Mouse (Mus musculus): ENCODE data around the gene E330021D16Rik. TPM values are rescaled to one million over a fixed set of nuclear protein-coding genes. Genes with fewer than 3 reads are reported as not detected.

Gene E330021D16Rik
- polyA plus RNA-seq, 1 experiment from 2014 or later, result not detected

GRCm38 (mm10) chr6:136418889-136419835, 3.8 kb upstream of the E330021D16Rik start:
- 80% methylated on average over 17 of the region's 17 CpGs for WGBS

GRCm38 (mm10) chr6:136418333-136418848, 3.0 kb upstream of the E330021D16Rik start:
- Histone ChIP-seq H3K4me3 (no peak overlapping the region), H3K27me3 (no peaks in the 10 kb centered on the region), H3K4me2 (replicated peaks) (no peak overlapping the region), H3K4me1 (no peaks in the 10 kb centered on the region), H3K9ac (no peak overlapping the region), H3K36me3 (no peaks in the 10 kb centered on the region), H3K27ac (no peak overlapping the region), H3K9me3 (no peaks in the 10 kb centered on the region)
- WGBS, result 68% methylated on average over 8 of the region's 8 CpGs
- no peak for ATAC-seq (ENCODE audit: insufficient number of reproducible peaks, insufficient read depth, low FRiP score, low TSS enrichment)

More at GRCm38 (mm10) chr6:136418889-136419835, 3.8 kb upstream of the E330021D16Rik start:
- Histone ChIP-seq H3K36me3 (no peaks in the 10 kb centered on the region), H3K27ac (no peak overlapping the region), H3K27me3 (no peaks in the 10 kb centered on the region), H3K9me3 (no peaks in the 10 kb centered on the region), H3K4me2 (replicated peaks) (no peak overlapping the region), H3K4me1 (no peaks in the 10 kb centered on the region), H3K4me3 (no peak overlapping the region), H3K9ac (no peak overlapping the region)
- no peak for ATAC-seq (ENCODE audit: insufficient number of reproducible peaks, insufficient read depth, low FRiP score, low TSS enrichment)

GRCm38 (mm10) chr6:136417864-136418263, 2.5 kb upstream of the E330021D16Rik start:
- ATAC-seq (ENCODE audit: insufficient number of reproducible peaks, insufficient read depth, low FRiP score, low TSS enrichment), result no peak
- Histone ChIP-seq H3K4me2 (replicated peaks) (no peak overlapping the region), H3K36me3 (no peaks in the 10 kb centered on the region), H3K27ac (no peak overlapping the region), H3K9me3 (no peaks in the 10 kb centered on the region), H3K27me3 (no peaks in the 10 kb centered on the region), H3K4me1 (no peaks in the 10 kb centered on the region), H3K9ac (no peak overlapping the region), H3K4me3 (no peak overlapping the region)
- 72% methylated on average over 5 of the region's 5 CpGs for WGBS

- no peaks in the 10 kb centered on the region for H3K27me3 ChIP-seq
- H3K36me3 ChIP-seq, result no peaks in the 10 kb centered on the region
- no peak overlapping the region for H3K9ac ChIP-seq
- H3K9me3 ChIP-seq, result no peaks in the 10 kb centered on the region
- H3K4me1 ChIP-seq, result no peaks in the 10 kb centered on the region
- 84% methylated on average over 5 of the region's 5 CpGs for WGBS
- H3K27ac ChIP-seq, result no peak overlapping the region
- no peak for ATAC-seq (ENCODE audit: insufficient number of reproducible peaks, insufficient read depth, low FRiP score, low TSS enrichment)
- H3K4me3 ChIP-seq, result no peak overlapping the region
- no peak overlapping the region for H3K4me2 ChIP-seq (replicated peaks)
Observed at GRCm38 (mm10) chr6:136413856-136414362, 1.5 kb downstream of the E330021D16Rik start.

- Histone ChIP-seq H3K9ac (no peak overlapping the region), H3K36me3 (no peaks in the 10 kb centered on the region), H3K9me3 (no peaks in the 10 kb centered on the region), H3K4me1 (no peaks in the 10 kb centered on the region), H3K4me3 (no peak overlapping the region), H3K27me3 (no peaks in the 10 kb centered on the region), H3K27ac (no peak overlapping the region), H3K4me2 (replicated peaks) (no peak overlapping the region)
- WGBS, result 62% methylated on average over 2 of the region's 2 CpGs
- ATAC-seq (ENCODE audit: insufficient number of reproducible peaks, insufficient read depth, low FRiP score, low TSS enrichment), result no peak
Observed at GRCm38 (mm10) chr6:136407608-136408192, 7.7 kb downstream of the E330021D16Rik start.

GRCm38 (mm10) chr6:136396860-136397259, 18.5 kb downstream of the E330021D16Rik start:
- no peak overlapping the region for H3K9ac ChIP-seq
- ATAC-seq (ENCODE audit: insufficient number of reproducible peaks, insufficient read depth, low FRiP score, low TSS enrichment), result no peak
- no peak overlapping the region for H3K4me3 ChIP-seq
- no peaks in the 10 kb centered on the region for H3K4me1 ChIP-seq
- H3K9me3 ChIP-seq, result peaks cover 3% of the 10 kb centered on the region; the same call in 1 of the 2 replicates
- no peaks in the 10 kb centered on the region for H3K27me3 ChIP-seq
- 92% methylated on average over 9 of the region's 9 CpGs for WGBS
- no peaks in the 10 kb centered on the region for H3K36me3 ChIP-seq
- H3K4me2 ChIP-seq (replicated peaks), result no peak overlapping the region
- no peak overlapping the region for H3K27ac ChIP-seq

GRCm38 (mm10) chr6:136390262-136390661, 25.1 kb downstream of the E330021D16Rik start:
- Histone ChIP-seq H3K9ac (no peak overlapping the region), H3K36me3 (no peaks in the 10 kb centered on the region), H3K4me3 (no peak overlapping the region), H3K4me2 (replicated peaks) (no peak overlapping the region), H3K27me3 (no peaks in the 10 kb centered on the region), H3K9me3 (peaks cover 3% of the 10 kb centered on the region; the same call in 1 of the 2 replicates), H3K4me1 (no peaks in the 10 kb centered on the region), H3K27ac (no peak overlapping the region)
- ATAC-seq (ENCODE audit: insufficient number of reproducible peaks, insufficient read depth, low FRiP score, low TSS enrichment), result no peak
- WGBS, result 67% methylated on average over 9 of the region's 9 CpGs

GRCm38 (mm10) chr6:136385287-136385686, 30.1 kb downstream of the E330021D16Rik start:
- Histone ChIP-seq H3K9ac (no peak overlapping the region), H3K4me2 (replicated peaks) (no peak overlapping the region), H3K36me3 (no peaks in the 10 kb centered on the region), H3K27me3 (no peaks in the 10 kb centered on the region), H3K9me3 (no peaks in the 10 kb centered on the region), H3K4me1 (no peaks in the 10 kb centered on the region), H3K27ac (no peak overlapping the region), H3K4me3 (no peak overlapping the region)
- ATAC-seq (ENCODE audit: insufficient number of reproducible peaks, insufficient read depth, low FRiP score, low TSS enrichment), result no peak
- 68% methylated on average over 7 of the region's 7 CpGs for WGBS

GRCm38 (mm10) chr6:136383218-136383617, 32.2 kb downstream of the E330021D16Rik start:
- Histone ChIP-seq H3K9ac (no peak overlapping the region), H3K4me2 (replicated peaks) (no peak overlapping the region), H3K27me3 (no peaks in the 10 kb centered on the region), H3K36me3 (no peaks in the 10 kb centered on the region), H3K4me1 (no peaks in the 10 kb centered on the region), H3K27ac (no peak overlapping the region), H3K9me3 (no peaks in the 10 kb centered on the region), H3K4me3 (no peak overlapping the region)
- 78% methylated on average over 3 of the region's 3 CpGs for WGBS
- no peak for ATAC-seq (ENCODE audit: insufficient number of reproducible peaks, insufficient read depth, low FRiP score, low TSS enrichment)

- Histone ChIP-seq H3K4me1 (no peaks in the 10 kb centered on the region), H3K4me3 (no peak overlapping the region)
- ATAC-seq (ENCODE audit: insufficient number of reproducible peaks, insufficient read depth, low FRiP score, low TSS enrichment), result no peak
Observed at GRCm38 (mm10) chr6:136376097-136376496, 39.3 kb downstream of the E330021D16Rik start.

GRCm38 (mm10) chr6:136364430-136365098, 50.8 kb downstream of the E330021D16Rik start:
- Histone ChIP-seq H3K36me3 (no peaks in the 10 kb centered on the region), H3K27me3 (no peaks in the 10 kb centered on the region), H3K9me3 (no peaks in the 10 kb centered on the region), H3K27ac (no peak overlapping the region), H3K4me3 (no peak overlapping the region), H3K4me2 (replicated peaks) (no peak overlapping the region), H3K9ac (no peak overlapping the region), H3K4me1 (no peaks in the 10 kb centered on the region)
- 82% methylated on average over 12 of the region's 12 CpGs for WGBS
- no peak for ATAC-seq (ENCODE audit: insufficient number of reproducible peaks, insufficient read depth, low FRiP score, low TSS enrichment)

More at GRCm38 (mm10) chr6:136376097-136376496, 39.3 kb downstream of the E330021D16Rik start:
- no peaks in the 10 kb centered on the region for H3K27me3 ChIP-seq
- H3K9me3 ChIP-seq, result no peaks in the 10 kb centered on the region
- H3K4me2 ChIP-seq (replicated peaks), result no peak overlapping the region
- H3K9ac ChIP-seq, result no peak overlapping the region
- no peak overlapping the region for H3K27ac ChIP-seq
- H3K36me3 ChIP-seq, result no peaks in the 10 kb centered on the region
